In genomic region chr11:62598571-62598970, GRCm38 (mm10) we compare ENCODE assay signal across 24 mouse cellular contexts. TPM values are rescaled to one million over a fixed set of nuclear protein-coding genes. Genes with fewer than 3 reads are reported as not detected.
A peak's percentile ranks its signal among the peaks of the same experiment; 100 is the strongest.
DNase-seq lines count a peak whose midpoint lies in the region; ATAC-seq and TF ChIP-seq lines count a peak whose summit lies in the region.
"Had no signal": no experiment of that assay in that cellular context is flagged by ENCODE, and none has a peak within 500 bp of the region (broad histone marks: within the 10 kb centered on the region; RNA-seq: fewer than 3 reads in every experiment).

No protein-coding gene starts in this region.

- ATAC-seq in embryonic facial prominence, embryonic 11.5 days (replicated peaks; ENCODE audit: insufficient number of reproducible peaks, low FRiP score, low TSS enrichment, low read depth): no peak
- no peak for ATAC-seq in lung, embryonic 16.5 days (ENCODE audit: low read depth)
- no peak for ATAC-seq in stomach, embryonic 16.5 days (ENCODE audit: insufficient read depth, low FRiP score)
- no peak for ATAC-seq in stomach, postnatal 0 days (ENCODE audit: low FRiP score, low TSS enrichment)
- ATAC-seq: hindbrain, postnatal 0 days; midbrain, embryonic 16.5 days; Patski had no signal

- TF ChIP-seq CTCF in stomach, postnatal 0 days (IDR thresholded peaks at IDR 0.05; ENCODE audit: low read depth): no peak

- H3K36me3 ChIP-seq in embryonic facial prominence, embryonic 11.5 days (replicated peaks; ENCODE audit: control insufficient read depth, insufficient read depth, low read depth, low read length): no peaks in the 10 kb centered on the region
- H3K36me3 ChIP-seq in embryonic facial prominence, embryonic 10.5 days (replicated peaks): peaks cover 6% of the 10 kb centered on the region
- H3K36me3 ChIP-seq in lung, embryonic 16.5 days (ENCODE audit: control insufficient read depth, insufficient read depth, low read length): no peaks in the 10 kb centered on the region
- no peaks in the 10 kb centered on the region for H3K36me3 ChIP-seq in stomach, embryonic 16.5 days (ENCODE audit: control insufficient read depth, insufficient read depth, low read length)
- no peaks in the 10 kb centered on the region for H3K36me3 ChIP-seq in stomach, postnatal 0 days (ENCODE audit: control insufficient read depth, insufficient read depth, low read length)

- H3K27me3 ChIP-seq in embryonic facial prominence, embryonic 11.5 days (ENCODE audit: control insufficient read depth, insufficient read depth, low read length): no peaks in the 10 kb centered on the region
- H3K27me3 ChIP-seq in embryonic facial prominence, embryonic 10.5 days (replicated peaks; ENCODE audit: low read depth, poor library complexity, severe bottlenecking): no peaks in the 10 kb centered on the region
- H3K27me3 ChIP-seq in lung, embryonic 16.5 days (ENCODE audit: control insufficient read depth, insufficient read depth, low read depth, low read length): no peaks in the 10 kb centered on the region
- H3K27me3 ChIP-seq in stomach, embryonic 16.5 days (ENCODE audit: control insufficient read depth, insufficient read depth, low read length): no peaks in the 10 kb centered on the region
- no peaks in the 10 kb centered on the region for H3K27me3 ChIP-seq in stomach, postnatal 0 days (ENCODE audit: control insufficient read depth, insufficient read depth, low read length)
- H3K27me3 ChIP-seq: megakaryocyte, embryonic 14.5 days; Patski had no signal

- peak overlapping the region; percentile 6; the same call in 1 of the 2 replicates for H3K9ac ChIP-seq in embryonic facial prominence, embryonic 11.5 days (replicated peaks; ENCODE audit: low read length)
- peak overlapping the region; percentile 34; the same call in 1 of the 2 replicates for H3K9ac ChIP-seq in lung, embryonic 16.5 days (ENCODE audit: low read length)
- H3K9ac ChIP-seq in stomach, embryonic 16.5 days (ENCODE audit: low read length): 0 out of 2 replicates have a peak overlapping the region, but pooled peaks have one; percentile 5
- H3K9ac ChIP-seq in stomach, postnatal 0 days (ENCODE audit: low read length): no peak overlapping the region

- no peak for DNase-seq in embryonic facial prominence, embryonic 11.5 days (ENCODE audit: low spot score)
- no peak for DNase-seq in embryonic facial prominence, embryonic 10.5 days (ENCODE audit: low spot score)
- DNase-seq in lung, postnatal 25 days (ENCODE audit: low spot score): no peak
- DNase-seq in stomach, postnatal 0 days (ENCODE audit: low spot score): no peak
- DNase-seq in naive thymus-derived CD4-positive, alpha-beta T cell, adult 2 months (ENCODE audit: low read depth): peak; percentile 63
- no peak for DNase-seq in adrenal gland, postnatal 14 days
- DNase-seq: adrenal gland, postnatal 36 days; cerebellum, adult 18-20 months; cerebellum, postnatal 25 days; embryo, embryonic 11 days; gastrocnemius, postnatal 10 days; heart, adult 18-20 months; kidney, adult 2 months; kidney, postnatal 10 days; lung, adult 2 months; retina, postnatal 1 day had no signal

- no peaks in the 10 kb centered on the region for H3K4me1 ChIP-seq in embryonic facial prominence, embryonic 11.5 days (ENCODE audit: control insufficient read depth, insufficient read depth, low read length)
- peaks cover 6% of the 10 kb centered on the region; the same call in 1 of the 2 replicates for H3K4me1 ChIP-seq in embryonic facial prominence, embryonic 10.5 days
- peaks cover 15% of the 10 kb centered on the region for H3K4me1 ChIP-seq in lung, embryonic 16.5 days (replicated peaks; ENCODE audit: control insufficient read depth, insufficient read depth, low read length)
- H3K4me1 ChIP-seq in stomach, embryonic 16.5 days (ENCODE audit: control insufficient read depth, insufficient read depth, low read length): peaks cover 5% of the 10 kb centered on the region
- H3K4me1 ChIP-seq in stomach, postnatal 0 days (replicated peaks; ENCODE audit: control insufficient read depth, insufficient read depth): no peaks in the 10 kb centered on the region

- 81% methylated on average over 4 of the region's 4 CpGs for WGBS in embryonic facial prominence, embryonic 11.5 days
- WGBS in embryonic facial prominence, embryonic 10.5 days: 86% methylated on average over 4 of the region's 4 CpGs
- 47% methylated on average over 4 of the region's 4 CpGs for WGBS in lung, embryonic 16.5 days
- WGBS in stomach, embryonic 16.5 days: 64% methylated on average over 4 of the region's 4 CpGs
- WGBS in stomach, postnatal 0 days: 75% methylated on average over 4 of the region's 4 CpGs

- no peak for TF ChIP-seq EP300 in stomach, postnatal 0 days (optimal IDR thresholded peaks at IDR 0.05)

- H3K4me3 ChIP-seq in embryonic facial prominence, embryonic 11.5 days (ENCODE audit: low read depth, low read length): no peak overlapping the region
- H3K4me3 ChIP-seq in embryonic facial prominence, embryonic 10.5 days: no peak overlapping the region
- H3K4me3 ChIP-seq in lung, embryonic 16.5 days (ENCODE audit: low read length): no peak overlapping the region
- no peak overlapping the region for H3K4me3 ChIP-seq in stomach, embryonic 16.5 days (replicated peaks; ENCODE audit: low read length)
- H3K4me3 ChIP-seq in stomach, postnatal 0 days (ENCODE audit: low read depth, low read length): no peak overlapping the region
- H3K4me3 ChIP-seq: layer of hippocampus, adult 2 months; megakaryocyte, embryonic 14.5 days had no signal

- H3K4me2 ChIP-seq in embryonic facial prominence, embryonic 11.5 days (ENCODE audit: low read depth, low read length): no peak overlapping the region
- no peak overlapping the region for H3K4me2 ChIP-seq in lung, embryonic 16.5 days (ENCODE audit: low read depth, low read length)
- no peak overlapping the region for H3K4me2 ChIP-seq in stomach, embryonic 16.5 days (ENCODE audit: low read depth, low read length)
- no peak overlapping the region for H3K4me2 ChIP-seq in stomach, postnatal 0 days (replicated peaks; ENCODE audit: low read depth)
- H3K4me2 ChIP-seq: liver, embryonic 11.5 days had no signal

- no peak overlapping the region for H3K27ac ChIP-seq in embryonic facial prominence, embryonic 11.5 days (replicated peaks; ENCODE audit: low read depth, low read length)
- no peak overlapping the region for H3K27ac ChIP-seq in embryonic facial prominence, embryonic 10.5 days (replicated peaks)
- H3K27ac ChIP-seq in lung, embryonic 16.5 days (ENCODE audit: low read length): no peak overlapping the region
- H3K27ac ChIP-seq in stomach, embryonic 16.5 days (ENCODE audit: low read length): no peak overlapping the region
- no peak overlapping the region for H3K27ac ChIP-seq in stomach, postnatal 0 days (replicated peaks)
- H3K27ac ChIP-seq: hindbrain, postnatal 0 days; layer of hippocampus, adult 2 months had no signal

- no peaks in the 10 kb centered on the region for H3K9me3 ChIP-seq in embryonic facial prominence, embryonic 11.5 days (replicated peaks; ENCODE audit: control insufficient read depth, low read length)
- no peaks in the 10 kb centered on the region for H3K9me3 ChIP-seq in embryonic facial prominence, embryonic 10.5 days
- no peaks in the 10 kb centered on the region for H3K9me3 ChIP-seq in lung, embryonic 16.5 days (ENCODE audit: control insufficient read depth, low read length)
- H3K9me3 ChIP-seq in stomach, embryonic 16.5 days (replicated peaks; ENCODE audit: control insufficient read depth, low read length): no peaks in the 10 kb centered on the region
- no peaks in the 10 kb centered on the region for H3K9me3 ChIP-seq in stomach, postnatal 0 days (ENCODE audit: control insufficient read depth, low read length)
- H3K9me3 ChIP-seq: megakaryocyte, embryonic 14.5 days had no signal

RNA-seq across cellular contexts. Expression of gene Trpv2, which starts 24.3 kb away (rescaled TPM):
- 4.2 and 5.2 TPM in 2 replicates for polyA plus RNA-seq in embryonic facial prominence, embryonic 11.5 days (2014; fragmentation: Nextera tagmentation; extraction: Ambion mirVana)
- polyA plus RNA-seq in embryonic facial prominence, embryonic 10.5 days (2016; fragmentation: Nextera tagmentation; extraction: Ambion mirVana): 2.6 and 3.8 TPM in 2 replicates
- 4.8 and 4.9 TPM in 2 replicates for polyA plus RNA-seq in lung, embryonic 16.5 days (2015; fragmentation: Nextera tagmentation; extraction: Ambion mirVana)
- 20.9 and 22.2 TPM in 2 replicates for polyA plus RNA-seq in stomach, embryonic 16.5 days (2015; fragmentation: Nextera tagmentation; extraction: Ambion mirVana)
- polyA plus RNA-seq in stomach, postnatal 0 days (2015; fragmentation: Nextera tagmentation; extraction: Ambion mirVana): 9.6 and 11.0 TPM in 2 replicates
- total RNA-seq in adrenal gland, postnatal 14 days (2021): 3.8 and 5.1 TPM in 2 replicates

RNA-seq across cellular contexts. Expression of gene Ubb, which starts 47.6 kb away (rescaled TPM):
- polyA plus RNA-seq in embryonic facial prominence, embryonic 11.5 days (2014; fragmentation: Nextera tagmentation; extraction: Ambion mirVana): 3,780 and 3,916 TPM in 2 replicates
- 3,487 and 3,558 TPM in 2 replicates for polyA plus RNA-seq in embryonic facial prominence, embryonic 10.5 days (2016; fragmentation: Nextera tagmentation; extraction: Ambion mirVana)
- polyA plus RNA-seq in lung, embryonic 16.5 days (2015; fragmentation: Nextera tagmentation; extraction: Ambion mirVana): 3,082 and 3,189 TPM in 2 replicates
- 2,665 and 2,674 TPM in 2 replicates for polyA plus RNA-seq in stomach, embryonic 16.5 days (2015; fragmentation: Nextera tagmentation; extraction: Ambion mirVana)
- 1,850 and 1,934 TPM in 2 replicates for polyA plus RNA-seq in stomach, postnatal 0 days (2015; fragmentation: Nextera tagmentation; extraction: Ambion mirVana)
- total RNA-seq in adrenal gland, postnatal 14 days (2021): 1,185 and 1,189 TPM in 2 replicates

RNA-seq across cellular contexts. Expression of gene Lrrc75a, which starts 49.8 kb away (rescaled TPM):
- polyA plus RNA-seq in embryonic facial prominence, embryonic 11.5 days (2014; fragmentation: Nextera tagmentation; extraction: Ambion mirVana): 14.2 and 16.8 TPM in 2 replicates
- 11.2 and 12.9 TPM in 2 replicates for polyA plus RNA-seq in embryonic facial prominence, embryonic 10.5 days (2016; fragmentation: Nextera tagmentation; extraction: Ambion mirVana)
- polyA plus RNA-seq in lung, embryonic 16.5 days (2015; fragmentation: Nextera tagmentation; extraction: Ambion mirVana): 10.6 and 11.8 TPM in 2 replicates
- polyA plus RNA-seq in stomach, embryonic 16.5 days (2015; fragmentation: Nextera tagmentation; extraction: Ambion mirVana): 5.3 and 5.6 TPM in 2 replicates
- 7.3 and 8.4 TPM in 2 replicates for polyA plus RNA-seq in stomach, postnatal 0 days (2015; fragmentation: Nextera tagmentation; extraction: Ambion mirVana)
- total RNA-seq in adrenal gland, postnatal 14 days (2021): 28.7 and 31.7 TPM in 2 replicates

RNA-seq across cellular contexts. Expression of gene Mmgt2, which starts 49.9 kb away (rescaled TPM):
- 44.4 and 49.9 TPM in 2 replicates for polyA plus RNA-seq in embryonic facial prominence, embryonic 11.5 days (2014; fragmentation: Nextera tagmentation; extraction: Ambion mirVana)
- 41.9 and 44.2 TPM in 2 replicates for polyA plus RNA-seq in embryonic facial prominence, embryonic 10.5 days (2016; fragmentation: Nextera tagmentation; extraction: Ambion mirVana)
- 34.6 and 38.1 TPM in 2 replicates for polyA plus RNA-seq in lung, embryonic 16.5 days (2015; fragmentation: Nextera tagmentation; extraction: Ambion mirVana)
- 39.6 and 42.1 TPM in 2 replicates for polyA plus RNA-seq in stomach, embryonic 16.5 days (2015; fragmentation: Nextera tagmentation; extraction: Ambion mirVana)
- 30.2 and 35.9 TPM in 2 replicates for polyA plus RNA-seq in stomach, postnatal 0 days (2015; fragmentation: Nextera tagmentation; extraction: Ambion mirVana)
- total RNA-seq in adrenal gland, postnatal 14 days (2021): 26.6 and 35.7 TPM in 2 replicates

RNA-seq across cellular contexts. Expression of gene Cenpv, which starts 59.5 kb away (rescaled TPM):
- 46.2 and 49.8 TPM in 2 replicates for polyA plus RNA-seq in embryonic facial prominence, embryonic 11.5 days (2014; fragmentation: Nextera tagmentation; extraction: Ambion mirVana)
- polyA plus RNA-seq in embryonic facial prominence, embryonic 10.5 days (2016; fragmentation: Nextera tagmentation; extraction: Ambion mirVana): 23.0 and 25.4 TPM in 2 replicates
- 7.9 and 9.0 TPM in 2 replicates for polyA plus RNA-seq in lung, embryonic 16.5 days (2015; fragmentation: Nextera tagmentation; extraction: Ambion mirVana)
- polyA plus RNA-seq in stomach, embryonic 16.5 days (2015; fragmentation: Nextera tagmentation; extraction: Ambion mirVana): 4.2 and 5.7 TPM in 2 replicates
- polyA plus RNA-seq in stomach, postnatal 0 days (2015; fragmentation: Nextera tagmentation; extraction: Ambion mirVana): 17.8 and 18.6 TPM in 2 replicates
- total RNA-seq in adrenal gland, postnatal 14 days (2021): 40.5 and 50.7 TPM in 2 replicates
